Mouse (Mus musculus) brain, embryonic 14.5 days (tissue): ENCODE data around the gene Slc40a1.

Source experiments
- CTCF ChIP-seq: fragments of 200-500 bp; IDR thresholded peaks from 2 replicates; pipeline ENCODE4 v1.5.1; 2012; ENCODE audit warnings: inconsistent platforms, mild to moderate bottlenecking, moderate library complexity, borderline replicate concordance; ENCODE audit not compliant: insufficient read depth, insufficient read length; ENCODE audit errors: extremely low read depth
- POLR2A ChIP-seq: fragments of 200-500 bp; IDR thresholded peaks from 2 replicates; pipeline ENCODE4 v1.6.1; 2012; ENCODE audit warnings: mild to moderate bottlenecking, inconsistent platforms, borderline replicate concordance; ENCODE audit not compliant: poor library complexity, insufficient read depth, insufficient read length, severe bottlenecking; ENCODE audit errors: extremely low read depth

- TF ChIP-seq CTCF (no peak), POLR2A (no peak)
Observed at GRCm38 (mm10) chr1:45905107-45905821, 21.1 kb downstream of the Slc40a1 start.
